Mouse (Mus musculus): ENCODE results near the gene Gm28043.
"Not testable (repeated sequence)": the region's sequence is repeated elsewhere in the genome, so short reads cannot be mapped to it uniquely, and the experiment has no call there.

Gm28043 gene

GRCm38 (mm10) chr17:29614115-29615023 is at the start of gene Gm28043, which contains the start of gene Rnf8:
Gene Gm28043, plus strand, starts transcription at chr17:29614876.
Gene Rnf8, plus strand, starts transcription at chr17:29614790.
- DNase-seq = peak; percentile 97

- no peak for DNase-seq
Observed at GRCm38 (mm10) chr17:29565521-29565920, 49.2 kb upstream of the Gm28043 start.

- no peak for DNase-seq
Observed at GRCm38 (mm10) chr17:29568435-29568834, 46.2 kb upstream of the Gm28043 start.

GRCm38 (mm10) chr17:29569831-29570230 is 44.8 kb upstream of the Gm28043 start:
- no peak for DNase-seq

- DNase-seq = no peak
Observed at GRCm38 (mm10) chr17:29579579-29580126, 35.0 kb upstream of the Gm28043 start.

GRCm38 (mm10) chr17:29583569-29583968 is 31.1 kb upstream of the Gm28043 start:
- DNase-seq = no peak

- no peak for DNase-seq
Observed at GRCm38 (mm10) chr17:29584306-29584705, 30.4 kb upstream of the Gm28043 start.

- DNase-seq = no peak
Observed at GRCm38 (mm10) chr17:29584737-29585136, 29.9 kb upstream of the Gm28043 start.

GRCm38 (mm10) chr17:29585446-29585845 is 29.2 kb upstream of the Gm28043 start:
- DNase-seq = no peak

GRCm38 (mm10) chr17:29586921-29587320 is 27.8 kb upstream of the Gm28043 start:
- DNase-seq = no peak

- peak; percentile 37 for DNase-seq
Observed at GRCm38 (mm10) chr17:29589221-29589898, 25.3 kb upstream of the Gm28043 start.

GRCm38 (mm10) chr17:29595891-29596770 is 18.5 kb upstream of the Gm28043 start:
- DNase-seq = no peak

- no peak for DNase-seq
Observed at GRCm38 (mm10) chr17:29596771-29597132, 17.9 kb upstream of the Gm28043 start.

- no peak for DNase-seq
Observed at GRCm38 (mm10) chr17:29599051-29599450, 15.6 kb upstream of the Gm28043 start.

GRCm38 (mm10) chr17:29599537-29599936 is 15.1 kb upstream of the Gm28043 start:
- DNase-seq = no peak

- no peak for DNase-seq
Observed at GRCm38 (mm10) chr17:29601391-29601790, 13.3 kb upstream of the Gm28043 start.

GRCm38 (mm10) chr17:29603283-29603682 is 11.4 kb upstream of the Gm28043 start:
- peak; percentile 79 for DNase-seq

- DNase-seq = not testable (repeated sequence)
Observed at GRCm38 (mm10) chr17:29613453-29613852, 1.2 kb upstream of the Gm28043 start.

- DNase-seq = peak; percentile 49
Observed at GRCm38 (mm10) chr17:29615024-29615551, 412 bp downstream of the Gm28043 start.

- peak; percentile 31 for DNase-seq
Observed at GRCm38 (mm10) chr17:29615616-29616015, 940 bp downstream of the Gm28043 start.

- no peak for DNase-seq
Observed at GRCm38 (mm10) chr17:29619231-29619630, 4.6 kb downstream of the Gm28043 start.

- no peak for DNase-seq
Observed at GRCm38 (mm10) chr17:29623488-29623887, 8.8 kb downstream of the Gm28043 start.

Data from embryo, embryonic 11 days (tissue).